Mouse (Mus musculus) liver, adult 2 months (tissue): Measurements from ENCODE around the gene Snx3. TPM values are rescaled to one million over a fixed set of nuclear protein-coding genes. Genes with fewer than 3 reads are reported as not detected.

Source experiments
- DNase-seq: peaks from one replicate; pipeline ENCODE4 v3.0.0-alpha.2; 2011; ENCODE audit warnings: low read depth, low spot score; ENCODE audit errors: extremely low read depth
- H3K27ac ChIP-seq: fragments of 200-500 bp; replicated peaks from 2 replicates; pipeline ENCODE4 v1.5.1; 2012; ENCODE audit warnings: low read depth, mild to moderate bottlenecking, control low read depth, inconsistent platforms, low read length; ENCODE audit not compliant: insufficient read depth
- H3K27me3 ChIP-seq: fragments of 200-500 bp; 2 replicates; pipeline ENCODE4 v1.6.1; 2012; ENCODE audit warnings: mild to moderate bottlenecking, moderate library complexity, low read length, inconsistent platforms; ENCODE audit not compliant: control insufficient read depth, insufficient read depth
- H3K36me3 ChIP-seq: fragments of 200-500 bp; 2 replicates; pipeline ENCODE4 v1.6.1; 2012; ENCODE audit warnings: low read length, inconsistent platforms; ENCODE audit not compliant: control insufficient read depth, insufficient read depth
- H3K4me1 ChIP-seq: fragments of 200-500 bp; 2 replicates; pipeline ENCODE4 v1.6.1; 2011; ENCODE audit warnings: low read length; ENCODE audit not compliant: control insufficient read depth, insufficient read depth
- H3K4me3 ChIP-seq: fragments of 200-500 bp; 2 replicates; pipeline ENCODE4 v1.5.1; 2011; ENCODE audit warnings: low read depth, mild to moderate bottlenecking, control low read depth, low read length, moderate library complexity; ENCODE audit not compliant: insufficient read depth
- H3K79me2 ChIP-seq: fragments of 200-500 bp; 2 replicates; pipeline ENCODE4 v1.6.1; 2012; ENCODE audit warnings: inconsistent platforms, mild to moderate bottlenecking, low read length, moderate library complexity; ENCODE audit not compliant: control insufficient read depth, insufficient read depth
- H3K9ac ChIP-seq: fragments of 200-500 bp; 2 replicates; pipeline ENCODE4 v1.6.1; 2012; ENCODE audit warnings: low read depth, mild to moderate bottlenecking, control low read depth, inconsistent platforms, low read length
- CTCF ChIP-seq: fragments of 200-500 bp; IDR thresholded peaks from 2 replicates; pipeline ENCODE4 v1.5.1; 2011; ENCODE audit warnings: low read depth, low read length, control low read depth
- POLR2A ChIP-seq: fragments of 200-500 bp; IDR thresholded peaks from 2 replicates; pipeline ENCODE4 v1.6.1; 2011; ENCODE audit warnings: low read length, control low read depth; ENCODE audit not compliant: insufficient read depth; ENCODE audit errors: extremely low read depth
- WGBS: fragments of 180-500 bp; shearing (Covaris S2); methylation state at CpG from one replicate; pipeline ENCODE4 v1.1.7; 2018; 5-methylcytosine and 5-hydroxymethylcytosine counted together
- polyA plus RNA-seq: library from polyadenylated mRNA; depleted of rRNA; stranded (reverse); fragments of >200 nt; gene quantifications from 2 replicates; pipeline ENCODE4 v1.2.3, GENCODE M21; 2012; rRNA removed
- total RNA-seq: library from RNA; depleted of rRNA; stranded (reverse); fragments of >200 nt; gene quantifications from 2 replicates; pipeline ENCODE4 v1.2.3, GENCODE M21; 2014; rRNA removed

The Snx3 gene
- total and polyA plus RNA-seq, 2 experiments = 26.9 to 146 TPM

DNA sequence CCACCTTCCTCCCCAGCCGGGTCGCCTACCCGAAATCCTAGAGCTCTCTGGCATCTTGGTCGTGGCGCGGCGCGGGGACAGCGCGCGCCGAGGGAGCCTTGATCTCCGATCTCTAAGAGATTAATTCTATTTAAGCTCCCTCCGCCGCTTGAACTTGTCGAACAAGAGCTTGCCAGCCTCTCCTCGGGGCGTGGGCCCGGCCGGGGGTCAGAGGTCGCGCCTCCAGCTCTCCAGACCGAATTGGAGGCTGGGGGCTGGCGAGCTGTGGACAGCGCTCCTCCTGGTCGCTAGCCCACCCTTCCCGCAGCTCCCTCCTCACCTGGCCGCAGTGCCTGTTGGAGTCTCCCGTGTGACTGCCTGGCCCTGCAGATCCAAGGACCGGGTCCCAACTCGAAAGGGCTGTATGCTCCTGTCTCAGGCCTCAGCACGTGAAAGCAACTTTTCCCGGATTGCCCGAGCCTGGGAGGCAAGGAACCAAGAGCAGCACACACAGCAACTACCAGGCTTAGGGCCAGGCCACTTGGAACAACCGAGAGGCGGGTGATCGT, 82.7 kb downstream of the Snx3 start:
- Histone ChIP-seq H3K27me3 (peaks cover 51% of the 10 kb centered on the region), H3K27ac (no peak overlapping the region), H3K4me3 (no peak overlapping the region), H3K79me2 (no peaks in the 10 kb centered on the region), H3K36me3 (no peaks in the 10 kb centered on the region), H3K4me1 (no peaks in the 10 kb centered on the region), H3K9ac (no peak overlapping the region)
- 5% methylated on average over 37 of the region's 37 CpGs for WGBS
- TF ChIP-seq CTCF = no peak
- TF ChIP-seq POLR2A = no peak
- no peak for DNase-seq

Other genes starting within 250 kb of the Snx3 start
- 34.2 and 35.4 TPM in 2 replicates for gene Foxo3, start 225.3 kb upstream of the Snx3 start, total RNA-seq
- gene Foxo3, start 225.3 kb upstream of the Snx3 start, polyA plus RNA-seq = 17.0 and 17.7 TPM in 2 replicates
- 9.3 and 10.2 TPM in 2 replicates for gene Afg1l, start 23.5 kb upstream of the Snx3 start, total RNA-seq
- gene Afg1l, start 23.5 kb upstream of the Snx3 start, polyA plus RNA-seq = 3.3 and 4.2 TPM in 2 replicates
- not detected in 2 replicates for gene Nr2e1, start 81.6 kb downstream of the Snx3 start, total RNA-seq
- gene Nr2e1, start 81.6 kb downstream of the Snx3 start, polyA plus RNA-seq = not detected in 2 replicates
- 13.3 and 15.4 TPM in 2 replicates for gene Ostm1, start 81.8 kb downstream of the Snx3 start, total RNA-seq
- gene Ostm1, start 81.8 kb downstream of the Snx3 start, polyA plus RNA-seq = 7.0 and 7.2 TPM in 2 replicates